Mouse (Mus musculus) CH12.LX (cell line): ENCODE results near the gene Kansl1l.
A peak's percentile ranks its signal among the peaks of the same experiment; 100 is the strongest.

Source experiments
- CTCF ChIP-seq, 2 experiments: IDR thresholded peaks in 1 of 2; conservative IDR thresholded peaks in 1 of 2; 2 replicates each; pipeline ENCODE4 v1.5.1; 2011 to 2012; ENCODE audit warnings: low read depth in 2 of 2, low read length in 2 of 2, improper control_type of control experiment in 1 of 2, inconsistent platforms in 1 of 2, mild to moderate bottlenecking in 1 of 2, moderate library complexity in 1 of 2
- E2F4 ChIP-seq: IDR thresholded peaks from 2 replicates; pipeline ENCODE4 v1.6.1; 2011; ENCODE audit warnings: low read depth, low read length, improper control_type of control experiment; ENCODE audit not compliant: insufficient replicate concordance
- EP300 ChIP-seq: IDR thresholded peaks from 2 replicates; pipeline ENCODE4 v1.6.1; 2011; ENCODE audit warnings: low read length, improper control_type of control experiment
- KAT2A ChIP-seq: IDR thresholded peaks from 2 replicates; pipeline ENCODE4 v1.6.1; 2012; ENCODE audit warnings: low read length, improper control_type of control experiment, inconsistent platforms; ENCODE audit not compliant: insufficient replicate concordance
- MAZ ChIP-seq: IDR thresholded peaks from 2 replicates; pipeline ENCODE4 v1.6.1; 2012; ENCODE audit warnings: low read depth, mild to moderate bottlenecking, inconsistent platforms, low read length, improper control_type of control experiment, moderate library complexity
- MXI1 ChIP-seq: IDR thresholded peaks from 2 replicates; pipeline ENCODE4 v1.6.1; 2011; ENCODE audit warnings: mild to moderate bottlenecking, low read depth, low read length, improper control_type of control experiment
- POLR2A ChIP-seq: IDR thresholded peaks from 2 replicates; pipeline ENCODE4 v1.6.1; 2011; ENCODE audit warnings: low read depth, mild to moderate bottlenecking, improper control_type of control experiment, low read length
- ZC3H11A ChIP-seq: IDR thresholded peaks from 2 replicates; pipeline ENCODE4 v1.6.1; 2012; ENCODE audit warnings: low read depth, mild to moderate bottlenecking, inconsistent platforms, low read length, improper control_type of control experiment

DNA sequence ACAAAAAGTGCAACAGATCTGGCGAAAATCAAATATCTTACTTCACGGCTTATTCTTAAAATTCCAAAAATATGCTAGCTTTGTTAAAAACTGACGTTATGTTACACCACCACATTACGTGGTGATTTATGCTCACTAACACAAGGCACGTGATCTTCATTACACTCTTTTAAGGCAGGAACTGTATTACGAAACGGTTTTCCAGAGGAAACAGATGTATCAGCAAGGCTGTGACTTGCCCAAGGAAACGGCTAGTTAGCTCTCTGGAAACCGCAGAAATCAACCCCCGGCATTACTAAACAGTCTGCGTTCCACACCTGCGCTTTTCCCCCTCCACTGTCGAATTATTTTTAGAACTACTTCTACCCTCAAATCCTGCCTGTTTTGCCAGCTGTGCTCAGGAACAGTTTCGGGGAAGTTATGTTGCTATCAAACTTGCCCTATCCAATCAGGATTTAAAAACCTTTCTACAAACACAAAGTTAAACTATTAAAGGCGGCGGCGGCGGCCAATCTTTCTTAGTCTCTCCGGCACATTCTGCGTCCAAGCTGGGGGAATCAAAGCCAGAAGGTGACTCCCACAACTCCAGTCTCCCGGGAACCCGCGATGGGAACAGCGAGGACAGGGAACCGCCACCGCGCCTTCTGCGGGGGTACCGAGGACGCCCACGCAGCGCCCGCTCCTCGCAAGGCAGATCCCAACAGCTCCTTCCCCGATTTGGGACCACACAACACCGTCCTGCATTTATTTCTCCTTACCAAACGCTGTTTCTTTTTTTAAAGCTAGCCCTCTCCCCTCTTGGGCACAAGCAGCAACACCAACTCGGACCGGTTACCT, 1.2 kb downstream of the Kansl1l start:
- no peak for TF ChIP-seq CTCF (conservative IDR thresholded peaks at IDR 0.05 in 1 of 2, IDR thresholded peaks at IDR 0.05 in 1 of 2; ENCODE audit: low read depth in 2 of 2, low read length in 2 of 2)
- TF ChIP-seq ZC3H11A = no peak
- no peak for TF ChIP-seq KAT2A
- TF ChIP-seq POLR2A = peak; percentile 38; the same call in 1 of the 2 replicates
- peak; percentile 53 for TF ChIP-seq MXI1
- peak; percentile 78 for TF ChIP-seq EP300
- no peak for TF ChIP-seq E2F4
- TF ChIP-seq MAZ = no peak
